Mouse (Mus musculus): Measurements from ENCODE around the gene Lpar3. TPM values are rescaled to one million over a fixed set of nuclear protein-coding genes. Genes with fewer than 3 reads are reported as not detected.

Lpar3 gene
- not detected in 2 replicates for polyA plus RNA-seq (2011; ENCODE audit: insufficient read depth, insufficient read length, low replicate concordance, missing spikeins)

GRCm38 (mm10) chr3:146220776-146221486 is at the start of gene Lpar3:
Gene Lpar3, plus strand, starts transcription at chr3:146220963.
- H3K4me1 ChIP-seq (ENCODE audit: control insufficient read depth, insufficient read depth, low read length): no peaks in the 10 kb centered on the region; the same call in 1 of the 2 replicates
- 2% methylated on average over 62 of the region's 73 CpGs for whole genome bisulfite sequencing
- TF ChIP-seq POLR2A (IDR thresholded peaks at IDR 0.05; ENCODE audit: borderline replicate concordance, control insufficient read depth, low read depth, low read length) (no peak), CTCF (IDR thresholded peaks at IDR 0.05; ENCODE audit: control insufficient read depth, insufficient read depth, low read length) (peak; percentile 29; the same call in 1 of the 2 replicates)
- H3K27ac ChIP-seq (ENCODE audit: control insufficient read depth, insufficient read depth, low read depth, low read length, poor library complexity): no peak within 1 kb of the TSS
- H3K4me3 ChIP-seq (replicated peaks; ENCODE audit: control insufficient read depth, low read depth, low read length): no peak within 1 kb of the TSS

- H3K27ac ChIP-seq (ENCODE audit: control insufficient read depth, insufficient read depth, low read depth, low read length, poor library complexity): no peak overlapping the region
- no peak overlapping the region for H3K4me3 ChIP-seq (replicated peaks; ENCODE audit: control insufficient read depth, low read depth, low read length)
- no peak for TF ChIP-seq POLR2A (IDR thresholded peaks at IDR 0.05; ENCODE audit: borderline replicate concordance, control insufficient read depth, low read depth, low read length)
- no peak for TF ChIP-seq CTCF (IDR thresholded peaks at IDR 0.05; ENCODE audit: control insufficient read depth, insufficient read depth, low read length)
- H3K4me1 ChIP-seq (ENCODE audit: control insufficient read depth, insufficient read depth, low read length): no peaks in the 10 kb centered on the region
- 76% methylated on average over 5 of the region's 5 CpGs for WGBS
Measured at GRCm38 (mm10) chr3:146173030-146173429, 47.7 kb upstream of the Lpar3 start.

- WGBS: 75% methylated on average over 9 of the region's 9 CpGs
- no peak overlapping the region for H3K4me3 ChIP-seq (replicated peaks; ENCODE audit: control insufficient read depth, low read depth, low read length)
- TF ChIP-seq CTCF (IDR thresholded peaks at IDR 0.05; ENCODE audit: control insufficient read depth, insufficient read depth, low read length): no peak
- TF ChIP-seq POLR2A (IDR thresholded peaks at IDR 0.05; ENCODE audit: borderline replicate concordance, control insufficient read depth, low read depth, low read length): no peak
Measured at GRCm38 (mm10) chr3:146174215-146174614, 46.5 kb upstream of the Lpar3 start.

GRCm38 (mm10) chr3:146177295-146177694 is 43.5 kb upstream of the Lpar3 start:
- 61% methylated on average over 7 of the region's 7 CpGs for WGBS
- TF ChIP-seq POLR2A (IDR thresholded peaks at IDR 0.05; ENCODE audit: borderline replicate concordance, control insufficient read depth, low read depth, low read length) (no peak), CTCF (IDR thresholded peaks at IDR 0.05; ENCODE audit: control insufficient read depth, insufficient read depth, low read length) (no peak)
- H3K4me1 ChIP-seq (ENCODE audit: control insufficient read depth, insufficient read depth, low read length): no peaks in the 10 kb centered on the region
- no peak overlapping the region for H3K27ac ChIP-seq (ENCODE audit: control insufficient read depth, insufficient read depth, low read depth, low read length, poor library complexity)
- no peak overlapping the region for H3K4me3 ChIP-seq (replicated peaks; ENCODE audit: control insufficient read depth, low read depth, low read length)

More at GRCm38 (mm10) chr3:146174215-146174614, 46.5 kb upstream of the Lpar3 start:
- no peak overlapping the region for H3K27ac ChIP-seq (ENCODE audit: control insufficient read depth, insufficient read depth, low read depth, low read length, poor library complexity)
- H3K4me1 ChIP-seq (ENCODE audit: control insufficient read depth, insufficient read depth, low read length): no peaks in the 10 kb centered on the region

GRCm38 (mm10) chr3:146177748-146178582 is 42.8 kb upstream of the Lpar3 start:
- 16% methylated on average over 16 of the region's 16 CpGs for WGBS

GRCm38 (mm10) chr3:146180341-146180740 is 40.4 kb upstream of the Lpar3 start:
- WGBS: 46% methylated on average over 2 of the region's 2 CpGs
- H3K4me1 ChIP-seq (ENCODE audit: control insufficient read depth, insufficient read depth, low read length): no peaks in the 10 kb centered on the region
- no peak overlapping the region for H3K27ac ChIP-seq (ENCODE audit: control insufficient read depth, insufficient read depth, low read depth, low read length, poor library complexity)
- TF ChIP-seq POLR2A (IDR thresholded peaks at IDR 0.05; ENCODE audit: borderline replicate concordance, control insufficient read depth, low read depth, low read length): no peak
- TF ChIP-seq CTCF (IDR thresholded peaks at IDR 0.05; ENCODE audit: control insufficient read depth, insufficient read depth, low read length): no peak
- H3K4me3 ChIP-seq (replicated peaks; ENCODE audit: control insufficient read depth, low read depth, low read length): no peak overlapping the region

More at GRCm38 (mm10) chr3:146177748-146178582, 42.8 kb upstream of the Lpar3 start:
- TF ChIP-seq POLR2A (IDR thresholded peaks at IDR 0.05; ENCODE audit: borderline replicate concordance, control insufficient read depth, low read depth, low read length): no peak
- peak; percentile 78 for TF ChIP-seq CTCF (IDR thresholded peaks at IDR 0.05; ENCODE audit: control insufficient read depth, insufficient read depth, low read length)
- H3K4me3 ChIP-seq (replicated peaks; ENCODE audit: control insufficient read depth, low read depth, low read length): no peak overlapping the region
- H3K27ac ChIP-seq (ENCODE audit: control insufficient read depth, insufficient read depth, low read depth, low read length, poor library complexity): no peak overlapping the region
- no peaks in the 10 kb centered on the region for H3K4me1 ChIP-seq (ENCODE audit: control insufficient read depth, insufficient read depth, low read length)

GRCm38 (mm10) chr3:146180986-146181385 is 39.8 kb upstream of the Lpar3 start:
- 44% methylated on average over 3 of the region's 3 CpGs for WGBS
- Histone ChIP-seq H3K4me3 (replicated peaks; ENCODE audit: control insufficient read depth, low read depth, low read length) (no peak overlapping the region), H3K27ac (ENCODE audit: control insufficient read depth, insufficient read depth, low read depth, low read length, poor library complexity) (no peak overlapping the region), H3K4me1 (ENCODE audit: control insufficient read depth, insufficient read depth, low read length) (no peaks in the 10 kb centered on the region)
- TF ChIP-seq POLR2A (IDR thresholded peaks at IDR 0.05; ENCODE audit: borderline replicate concordance, control insufficient read depth, low read depth, low read length): no peak
- peak; percentile 73 for TF ChIP-seq CTCF (IDR thresholded peaks at IDR 0.05; ENCODE audit: control insufficient read depth, insufficient read depth, low read length)
